In genomic region chr6:122565070-122565784, GRCm38 (mm10) we compare ENCODE assay signal across 29 mouse cellular contexts. TPM values are rescaled to one million over a fixed set of nuclear protein-coding genes. Genes with fewer than 3 reads are reported as not detected.
A peak's percentile ranks its signal among the peaks of the same experiment; 100 is the strongest.
DNase-seq lines count a peak whose midpoint lies in the region; ATAC-seq and TF ChIP-seq lines count a peak whose summit lies in the region.
"Had no signal": no experiment of that assay in that cellular context is flagged by ENCODE, and none has a peak within 500 bp of the region (broad histone marks: within the 10 kb centered on the region; RNA-seq: fewer than 3 reads in every experiment).

No protein-coding gene starts in this region.

- peak; percentile 48 for DNase-seq in 3T3-L1 (ENCODE audit: low read depth, low spot score)
- DNase-seq in A20 (ENCODE audit: low read depth, low spot score): peak; percentile 39
- DNase-seq in cerebellum, postnatal 14 days: no peak
- no peak for DNase-seq in embryonic facial prominence, embryonic 10.5 days (ENCODE audit: low spot score)
- DNase-seq in kidney, postnatal 4 days: no peak
- no peak for DNase-seq in heart, postnatal 36 days
- DNase-seq: adrenal gland, postnatal 36 days; cerebellum, adult 11 months; cerebellum, postnatal 10 days; heart, adult 11 months; kidney, adult 9 months; kidney, postnatal 25 days had no signal

- no peaks in the 10 kb centered on the region for H3K36me3 ChIP-seq in embryonic facial prominence, embryonic 10.5 days (replicated peaks)
- H3K36me3 ChIP-seq: embryonic facial prominence, embryonic 13.5 days; hindbrain, embryonic 10.5 days; intestine, embryonic 15.5 days; limb, embryonic 13.5 days; liver, embryonic 15.5 days; midbrain, embryonic 15.5 days; neural tube, embryonic 15.5 days had no signal

- 71% methylated on average over 9 of the region's 9 CpGs for WGBS in bone marrow, adult 2 months
- WGBS in embryonic facial prominence, embryonic 10.5 days: 88% methylated on average over 9 of the region's 9 CpGs

- peaks cover 4% of the 10 kb centered on the region; the same call in 1 of the 2 replicates for H3K4me1 ChIP-seq in bone marrow, adult 2 months (ENCODE audit: control insufficient read depth, insufficient read depth, low read length)
- peaks cover 4% of the 10 kb centered on the region; the same call in 1 of the 2 replicates for H3K4me1 ChIP-seq in embryonic facial prominence, embryonic 10.5 days
- H3K4me1 ChIP-seq: embryonic facial prominence, embryonic 13.5 days; intestine, embryonic 15.5 days had no signal

- no peak overlapping the region for H3K4me3 ChIP-seq in bone marrow, adult 2 months (replicated peaks; ENCODE audit: control insufficient read depth, low read depth, low read length)
- H3K4me3 ChIP-seq in embryonic facial prominence, embryonic 10.5 days: no peak overlapping the region
- H3K4me3 ChIP-seq: embryonic facial prominence, embryonic 13.5 days; erythroblast, embryonic 14.5 days; hindbrain, embryonic 10.5 days; intestine, embryonic 15.5 days; limb, embryonic 13.5 days; liver, embryonic 15.5 days; midbrain, embryonic 15.5 days; neural tube, embryonic 15.5 days had no signal

- peak; percentile 53 for ATAC-seq in monocyte, adult 5-6 weeks (replicated peaks; ENCODE audit: insufficient number of reproducible peaks, low FRiP score, low TSS enrichment, poor library complexity, severe bottlenecking)
- ATAC-seq: forebrain, embryonic 14.5 days; hindbrain, embryonic 16.5 days; intestine, embryonic 15.5 days; lung, postnatal 0 days; midbrain, embryonic 15.5 days had no signal

- no peaks in the 10 kb centered on the region for H3K9me3 ChIP-seq in embryonic facial prominence, embryonic 10.5 days
- H3K9me3 ChIP-seq: embryonic facial prominence, embryonic 13.5 days; hindbrain, embryonic 10.5 days; intestine, embryonic 15.5 days; limb, embryonic 13.5 days; liver, embryonic 15.5 days; midbrain, embryonic 15.5 days; neural tube, embryonic 15.5 days had no signal

- H3K27me3 ChIP-seq in embryonic facial prominence, embryonic 10.5 days (replicated peaks; ENCODE audit: low read depth, poor library complexity, severe bottlenecking): peaks cover 22% of the 10 kb centered on the region

- H3K27ac ChIP-seq in bone marrow, adult 2 months (ENCODE audit: control insufficient read depth, insufficient read depth, low read depth, low read length, poor library complexity): peak overlapping the region; percentile 10; the same call in 1 of the 2 replicates
- H3K27ac ChIP-seq in embryonic facial prominence, embryonic 10.5 days (replicated peaks): no peak overlapping the region
- H3K27ac ChIP-seq: embryonic facial prominence, embryonic 13.5 days; hindbrain, embryonic 10.5 days; intestine, embryonic 15.5 days; limb, embryonic 13.5 days; liver, embryonic 15.5 days; midbrain, embryonic 15.5 days; neural tube, embryonic 15.5 days had no signal

- no peak for TF ChIP-seq POLR2A in bone marrow, adult 2 months (IDR thresholded peaks at IDR 0.05; ENCODE audit: borderline replicate concordance, control insufficient read depth, low read depth, low read length)

- 0 out of 2 replicates have a peak, but pooled peaks have one; percentile 26 for TF ChIP-seq CTCF in bone marrow, adult 2 months (IDR thresholded peaks at IDR 0.05; ENCODE audit: control insufficient read depth, insufficient read depth, low read length)

- intact Hi-C loops in heart, postnatal 36 days (cut with DNase I): no loop called here

RNA-seq across cellular contexts. Expression of gene Aicda, which starts 11.6 kb away (rescaled TPM):
- 0.40 TPM in 1 of 2 replicates, not detected in the other for polyA plus RNA-seq in bone marrow, adult 2 months (2011; ENCODE audit: insufficient read depth, insufficient read length, low replicate concordance, missing spikeins)
- total RNA-seq in monocyte, adult 5-6 weeks (2017): 1.6 TPM in 1 of 3 replicates, not detected in the others
- polyA plus RNA-seq in embryonic facial prominence, embryonic 10.5 days (2016; fragmentation: Nextera tagmentation; extraction: Ambion mirVana): 0.14 TPM in 1 of 2 replicates, not detected in the other
- not detected for total RNA-seq in heart, postnatal 36 days (2021)
- total RNA-seq: adrenal gland, postnatal 36 days; gastrocnemius, adult 8-10 months; layer of hippocampus, adult 8-10 months; left cerebral cortex, postnatal 14 days had no signal
- polyA plus RNA-seq: erythroblast, embryonic 14.5 days; heart, postnatal 0 days; hindbrain, embryonic 10.5 days; intestine, embryonic 15.5 days; liver, embryonic 15.5 days had no signal

RNA-seq across cellular contexts. Expression of gene Apobec1, which starts 37.0 kb away (rescaled TPM):
- polyA plus RNA-seq in bone marrow, adult 2 months (2011; ENCODE audit: insufficient read depth, insufficient read length, low replicate concordance, missing spikeins): 9.8 and 23.3 TPM in 2 replicates
- 129 to 219 TPM (median 170 TPM) in 3 replicates for total RNA-seq in monocyte, adult 5-6 weeks (2017)
- polyA plus RNA-seq in embryonic facial prominence, embryonic 10.5 days (2016; fragmentation: Nextera tagmentation; extraction: Ambion mirVana): 0.89 and 0.96 TPM in 2 replicates
- 1 to 10 TPM; 6.3 to 8.0 TPM for total RNA-seq in heart, postnatal 36 days (2021)
- polyA plus RNA-seq: erythroblast, embryonic 14.5 days had no signal

RNA-seq across cellular contexts. Expression of gene Gdf3, which starts 44.7 kb away (rescaled TPM):
- 2.0 and 8.2 TPM in 2 replicates for polyA plus RNA-seq in bone marrow, adult 2 months (2011; ENCODE audit: insufficient read depth, insufficient read length, low replicate concordance, missing spikeins)
- total RNA-seq in monocyte, adult 5-6 weeks (2017): 1.7 to 3.5 TPM (median 2.5 TPM) in 3 replicates
- polyA plus RNA-seq in embryonic facial prominence, embryonic 10.5 days (2016; fragmentation: Nextera tagmentation; extraction: Ambion mirVana): 0.06 TPM in 1 of 2 replicates, not detected in the other
- not detected for total RNA-seq in heart, postnatal 36 days (2021)
- total RNA-seq: adrenal gland, postnatal 36 days; gastrocnemius, adult 8-10 months; layer of hippocampus, adult 8-10 months; left cerebral cortex, postnatal 14 days had no signal
- polyA plus RNA-seq: embryonic facial prominence, embryonic 13.5 days; erythroblast, embryonic 14.5 days; forebrain, embryonic 14.5 days; hindbrain, embryonic 10.5 days; lung, postnatal 0 days; midbrain, embryonic 15.5 days had no signal

RNA-seq across cellular contexts. Expression of gene Mfap5, which starts 59.6 kb away (rescaled TPM):
- polyA plus RNA-seq in bone marrow, adult 2 months (2011; ENCODE audit: insufficient read depth, insufficient read length, low replicate concordance, missing spikeins): 4.1 TPM in 1 of 2 replicates, not detected in the other
- not detected in 3 replicates for total RNA-seq in monocyte, adult 5-6 weeks (2017)
- 0.59 and 0.62 TPM in 2 replicates for polyA plus RNA-seq in embryonic facial prominence, embryonic 10.5 days (2016; fragmentation: Nextera tagmentation; extraction: Ambion mirVana)
- 10 to 100 TPM; 41.3 to 43.4 TPM for total RNA-seq in heart, postnatal 36 days (2021)
- polyA plus RNA-seq: erythroblast, embryonic 14.5 days had no signal

Comparison
In these comparisons a context has a peak if more than half of its experiments do, and no peak if none do; other contexts are left out.
1. DNase-seq: peak in 3T3-L1 (single experiment) and A20 (single experiment); none in cerebellum, postnatal 14 days (0 of 2), embryonic facial prominence, embryonic 10.5 days (single experiment), kidney, postnatal 4 days (0 of 2) and heart, postnatal 36 days (0 of 2).
2. RNA of gene Apobec1, which starts 37.0 kb away (total RNA-seq): 129 to 219 TPM in monocyte, adult 5-6 weeks; 6.3 to 8.0 TPM in heart, postnatal 36 days; every median in the first group is over 10 times any median in the second.